14 mouse cellular contexts compared by ENCODE assay signal in the genomic region with DNA sequence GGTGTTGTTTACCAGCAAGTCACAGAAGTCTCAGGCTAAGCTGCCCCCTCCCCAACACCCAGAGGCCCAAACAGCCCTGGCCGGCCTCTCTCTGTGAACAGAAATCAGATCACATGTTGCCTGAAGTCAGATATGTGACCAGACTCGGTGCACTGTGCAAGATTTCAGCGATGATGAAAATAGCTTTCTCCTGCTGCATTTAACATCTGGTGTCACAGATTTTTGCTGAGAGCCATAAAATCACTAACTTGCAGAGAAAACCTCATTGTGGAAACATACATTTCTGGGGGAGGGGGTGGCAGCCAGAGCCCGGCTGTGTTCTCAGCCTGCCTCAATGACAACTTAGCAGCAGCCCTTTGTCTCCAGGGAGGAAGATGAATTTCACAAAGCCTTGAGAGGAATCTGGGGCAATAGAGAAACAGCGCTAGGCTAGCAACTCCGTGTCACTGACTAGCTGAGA.
A peak's percentile ranks its signal among the peaks of the same experiment; 100 is the strongest.
DNase-seq lines count a peak whose midpoint lies in the region; ATAC-seq and TF ChIP-seq lines count a peak whose summit lies in the region.
"Had no signal": no experiment of that assay in that cellular context is flagged by ENCODE, and none has a peak within 500 bp of the region (broad histone marks: within the 10 kb centered on the region; RNA-seq: fewer than 3 reads in every experiment).

No protein-coding gene starts in this region.

- H3K9me3 ChIP-seq in embryonic facial prominence, embryonic 15.5 days (replicated peaks) = no peaks in the 10 kb centered on the region
- H3K9me3 ChIP-seq in hindbrain, embryonic 14.5 days (ENCODE audit: control insufficient read depth, low read length) = no peaks in the 10 kb centered on the region
- no peaks in the 10 kb centered on the region for H3K9me3 ChIP-seq in midbrain, embryonic 16.5 days (replicated peaks; ENCODE audit: control insufficient read depth, low read length, poor library complexity, severe bottlenecking)

- peaks cover 13% of the 10 kb centered on the region; the same call in 1 of the 2 replicates for H3K4me1 ChIP-seq in embryonic facial prominence, embryonic 15.5 days
- peaks cover 10% of the 10 kb centered on the region for H3K4me1 ChIP-seq in hindbrain, embryonic 14.5 days (replicated peaks; ENCODE audit: control insufficient read depth, insufficient read depth, low read length)
- H3K4me1 ChIP-seq in midbrain, embryonic 16.5 days (ENCODE audit: control insufficient read depth, insufficient read depth, low read length) = peaks cover 3% of the 10 kb centered on the region; the same call in 1 of the 2 replicates

- 0 out of 2 replicates have a peak, but pooled peaks have one; percentile 34 for ATAC-seq in embryonic facial prominence, embryonic 15.5 days (ENCODE audit: insufficient number of reproducible peaks, low FRiP score, low TSS enrichment, low read depth)
- ATAC-seq in hindbrain, embryonic 14.5 days (ENCODE audit: low FRiP score) = peak; percentile 49; the same call in 1 of the 2 replicates
- ATAC-seq in midbrain, embryonic 16.5 days = peak; percentile 61; the same call in 1 of the 2 replicates
- ATAC-seq: CD4-positive, CD25-positive, alpha-beta regulatory T cell, adult 4 months; intestine, embryonic 16.5 days had no signal

- whole genome bisulfite sequencing in embryonic facial prominence, embryonic 15.5 days = 14% methylated on average over 6 of the region's 6 CpGs
- 12% methylated on average over 6 of the region's 6 CpGs for WGBS in hindbrain, embryonic 14.5 days
- WGBS in midbrain, embryonic 16.5 days = 24% methylated on average over 6 of the region's 6 CpGs

- no peak overlapping the region for H3K4me2 ChIP-seq in embryonic facial prominence, embryonic 15.5 days (replicated peaks)
- H3K4me2 ChIP-seq in hindbrain, embryonic 14.5 days (replicated peaks) = no peak overlapping the region
- H3K4me2 ChIP-seq in midbrain, embryonic 16.5 days (ENCODE audit: low read length) = no peak overlapping the region
- H3K4me2 ChIP-seq: heart, embryonic 11.5 days; lung, embryonic 14.5 days had no signal

- peak overlapping the region; percentile 11; the same call in 1 of the 2 replicates for H3K27ac ChIP-seq in layer of hippocampus, adult 2 months
- peak overlapping the region; percentile 34; the same call in 1 of the 2 replicates for H3K27ac ChIP-seq in embryonic facial prominence, embryonic 15.5 days (replicated peaks)
- peak overlapping the region; percentile 70 for H3K27ac ChIP-seq in hindbrain, embryonic 14.5 days
- H3K27ac ChIP-seq in midbrain, embryonic 16.5 days (ENCODE audit: low read length) = no peak overlapping the region

- H3K4me3 ChIP-seq in layer of hippocampus, adult 2 months = no peak overlapping the region
- H3K4me3 ChIP-seq in embryonic facial prominence, embryonic 15.5 days (replicated peaks) = no peak overlapping the region
- H3K4me3 ChIP-seq in hindbrain, embryonic 14.5 days (replicated peaks; ENCODE audit: low read length) = no peak overlapping the region
- no peak overlapping the region for H3K4me3 ChIP-seq in midbrain, embryonic 16.5 days (ENCODE audit: low read depth, low read length)

- no peaks in the 10 kb centered on the region for H3K27me3 ChIP-seq in embryonic facial prominence, embryonic 15.5 days
- H3K27me3 ChIP-seq in hindbrain, embryonic 14.5 days (ENCODE audit: control insufficient read depth, insufficient read depth, low read length) = no peaks in the 10 kb centered on the region
- no peaks in the 10 kb centered on the region for H3K27me3 ChIP-seq in midbrain, embryonic 16.5 days (ENCODE audit: control insufficient read depth, insufficient read depth, low read depth, low read length)

- DNase-seq in layer of hippocampus, adult 2 months (ENCODE audit: low spot score in 2 of 2) = peak; percentile 16 to 20
- DNase-seq in layer of hippocampus, postnatal 25 days (ENCODE audit: extremely low spot score in 1 of 2, low spot score in 1 of 2) = no peak
- DNase-seq in hindbrain, embryonic 14.5 days (ENCODE audit: low spot score) = peak; percentile 38
- DNase-seq in MN1 (ENCODE audit: low spot score) = no peak
- DNase-seq in cerebellum, adult 11-12 months = no peak
- no peak for DNase-seq in T-cell, adult 2 months (ENCODE audit: low spot score)
- DNase-seq: lung, embryonic 14.5 days; spleen, adult 18-20 months; thymus, postnatal 14 days had no signal

- peak overlapping the region; percentile 21; the same call in 1 of the 2 replicates for H3K9ac ChIP-seq in embryonic facial prominence, embryonic 15.5 days
- no peak overlapping the region for H3K9ac ChIP-seq in hindbrain, embryonic 14.5 days
- H3K9ac ChIP-seq in midbrain, embryonic 16.5 days (ENCODE audit: low read depth, low read length) = no peak overlapping the region
- H3K9ac ChIP-seq: lung, embryonic 14.5 days had no signal

- no peaks in the 10 kb centered on the region for H3K36me3 ChIP-seq in embryonic facial prominence, embryonic 15.5 days
- no peaks in the 10 kb centered on the region for H3K36me3 ChIP-seq in hindbrain, embryonic 14.5 days (replicated peaks; ENCODE audit: control insufficient read depth, insufficient read depth)
- H3K36me3 ChIP-seq in midbrain, embryonic 16.5 days (ENCODE audit: control insufficient read depth, insufficient read depth, low read length) = no peaks in the 10 kb centered on the region

- no peak for TF ChIP-seq CTCF in layer of hippocampus, adult 2 months (conservative IDR thresholded peaks at IDR 0.05)

Comparison
In these comparisons a context has a peak if more than half of its experiments do, and no peak if none do; other contexts are left out.
1. DNase-seq: peak in layer of hippocampus, adult 2 months (2 of 2) and hindbrain, embryonic 14.5 days (single experiment); none in layer of hippocampus, postnatal 25 days (0 of 2), MN1 (single experiment), cerebellum, adult 11-12 months (single experiment) and T-cell, adult 2 months (single experiment).
2. Peak in every context shown above with its lines, with median percentiles within 50 percentile points of each other: ATAC-seq.